Mouse (Mus musculus): ENCODE results near the gene Dpep3. TPM values are rescaled to one million over a fixed set of nuclear protein-coding genes. Genes with fewer than 3 reads are reported as not detected.
A peak's percentile ranks its signal among the peaks of the same experiment; 100 is the strongest.
"Not testable (repeated sequence)": the region's sequence is repeated elsewhere in the genome, so short reads cannot be mapped to it uniquely, and the experiment has no call there.

Gene Dpep3
- polyA plus RNA-seq, 1 experiment = not detected

DNA sequence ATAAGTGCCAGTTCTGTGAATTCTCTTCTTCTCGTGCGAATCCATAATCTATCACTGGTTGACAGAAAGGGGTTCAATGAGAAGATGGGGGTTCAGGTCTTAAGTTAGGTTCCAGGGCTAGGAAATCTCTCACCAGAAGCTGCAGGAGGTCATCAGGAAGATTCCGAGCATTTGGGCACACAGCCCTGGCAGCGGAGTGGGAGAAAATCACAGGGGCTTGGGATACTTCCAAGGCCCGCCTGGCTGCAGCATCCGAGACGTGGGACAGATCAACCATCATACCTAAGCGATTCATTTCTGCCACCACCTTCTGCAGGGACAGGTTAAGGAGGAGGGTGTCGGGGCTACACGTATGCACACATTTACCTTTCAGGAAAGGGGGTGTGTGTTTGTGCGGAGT lies 9.3 kb upstream of the Dpep3 start:
- H3K27ac ChIP-seq (ENCODE audit: insufficient read depth, low read length) = no peak overlapping the region
- H3K4me3 ChIP-seq (ENCODE audit: insufficient read depth, low read length) = no peak overlapping the region
- H3K4me1 ChIP-seq (ENCODE audit: control insufficient read depth, insufficient read depth, low read length) = no peaks in the 10 kb centered on the region
- TF ChIP-seq POLR2A (IDR thresholded peaks at IDR 0.05; ENCODE audit: low read depth, low read length) (no peak), CTCF (IDR thresholded peaks at IDR 0.05; ENCODE audit: borderline replicate concordance, insufficient read depth, low read length) (no peak)

GRCm38 (mm10) chr8:105983406-105983805 lies 4.2 kb upstream of the Dpep3 start:
- H3K4me3 ChIP-seq (ENCODE audit: insufficient read depth, low read length); H3K27ac ChIP-seq (ENCODE audit: insufficient read depth, low read length); H3K4me1 ChIP-seq (ENCODE audit: control insufficient read depth, insufficient read depth, low read length): not testable (repeated sequence)

DNA sequence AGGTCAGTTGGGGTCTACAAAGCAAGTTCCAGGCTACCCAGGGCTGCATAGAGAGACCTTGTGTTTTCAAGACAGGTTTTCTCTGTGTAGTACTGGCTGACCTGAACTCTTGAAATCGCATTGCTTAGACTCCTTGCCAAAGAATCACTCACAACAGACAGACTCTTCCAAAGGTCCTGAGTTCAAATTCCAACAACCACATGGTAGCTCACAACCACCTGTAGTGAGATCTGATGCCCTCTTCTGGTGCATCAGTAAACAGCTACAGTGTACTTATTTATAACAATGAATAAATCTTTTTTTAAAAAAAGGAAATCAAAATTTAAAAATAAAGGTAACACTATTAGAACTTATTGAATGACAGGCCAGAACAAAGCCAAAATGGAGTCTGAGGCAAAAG lies 1.9 kb upstream of the Dpep3 start:
- H3K27ac ChIP-seq (ENCODE audit: insufficient read depth, low read length) = no peak overlapping the region
- TF ChIP-seq CTCF (IDR thresholded peaks at IDR 0.05; ENCODE audit: borderline replicate concordance, insufficient read depth, low read length) = no peak
- no peak for TF ChIP-seq POLR2A (IDR thresholded peaks at IDR 0.05; ENCODE audit: low read depth, low read length)

GRCm38 (mm10) chr8:105975363-105975762 lies 3.9 kb downstream of the Dpep3 start:
- H3K27ac ChIP-seq (ENCODE audit: insufficient read depth, low read length) = no peak overlapping the region
- H3K4me3 ChIP-seq (ENCODE audit: insufficient read depth, low read length) = no peak overlapping the region
- no peaks in the 10 kb centered on the region for H3K4me1 ChIP-seq (ENCODE audit: control insufficient read depth, insufficient read depth, low read length)
- no peak for TF ChIP-seq CTCF (IDR thresholded peaks at IDR 0.05; ENCODE audit: borderline replicate concordance, insufficient read depth, low read length)
- no peak for TF ChIP-seq POLR2A (IDR thresholded peaks at IDR 0.05; ENCODE audit: low read depth, low read length)

More for the DNA sequence above, 1.9 kb upstream of the Dpep3 start:
- H3K4me1 ChIP-seq (ENCODE audit: control insufficient read depth, insufficient read depth, low read length) = no peaks in the 10 kb centered on the region
- H3K4me3 ChIP-seq (ENCODE audit: insufficient read depth, low read length) = no peak overlapping the region

DNA sequence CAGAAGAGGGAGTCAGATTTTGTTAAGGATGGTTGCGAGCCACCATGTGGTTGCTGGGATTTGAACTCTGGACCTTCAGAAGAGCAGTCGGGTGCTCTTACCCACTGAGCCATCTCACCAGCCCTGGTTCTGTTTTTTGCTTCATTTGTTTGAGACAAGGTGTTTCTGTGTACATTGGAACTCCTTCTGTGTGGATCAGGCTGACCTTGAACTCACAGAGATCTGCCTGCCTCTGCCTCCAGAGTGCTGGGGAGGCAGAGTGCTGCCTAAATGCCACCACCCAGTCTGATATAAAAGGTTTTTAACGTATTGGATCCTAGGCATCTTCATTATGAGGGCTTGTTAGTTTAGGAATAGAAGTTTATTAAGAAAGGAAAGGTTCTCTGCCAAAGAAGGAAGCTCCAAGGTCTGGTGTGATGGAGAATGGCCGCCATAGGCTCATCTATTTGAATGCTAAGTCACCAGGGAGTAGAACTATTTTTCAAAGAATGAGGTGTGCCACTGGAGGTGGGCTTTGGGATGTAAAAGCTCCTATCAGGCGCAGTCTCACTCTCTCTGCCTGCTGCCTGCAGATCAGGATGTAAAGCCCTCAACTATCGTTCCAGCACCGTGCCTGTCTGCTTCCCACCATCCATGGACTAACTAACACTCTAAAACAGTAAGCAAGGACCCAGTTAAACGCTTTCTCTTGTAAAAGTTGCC lies 8.1 kb downstream of the Dpep3 start:
- no peaks in the 10 kb centered on the region for H3K4me1 ChIP-seq (ENCODE audit: control insufficient read depth, insufficient read depth, low read length)
- H3K4me3 ChIP-seq (ENCODE audit: insufficient read depth, low read length) = no peak overlapping the region
- TF ChIP-seq POLR2A (IDR thresholded peaks at IDR 0.05; ENCODE audit: low read depth, low read length) (no peak), CTCF (IDR thresholded peaks at IDR 0.05; ENCODE audit: borderline replicate concordance, insufficient read depth, low read length) (no peak)
- no peak overlapping the region for H3K27ac ChIP-seq (ENCODE audit: insufficient read depth, low read length)

DNA sequence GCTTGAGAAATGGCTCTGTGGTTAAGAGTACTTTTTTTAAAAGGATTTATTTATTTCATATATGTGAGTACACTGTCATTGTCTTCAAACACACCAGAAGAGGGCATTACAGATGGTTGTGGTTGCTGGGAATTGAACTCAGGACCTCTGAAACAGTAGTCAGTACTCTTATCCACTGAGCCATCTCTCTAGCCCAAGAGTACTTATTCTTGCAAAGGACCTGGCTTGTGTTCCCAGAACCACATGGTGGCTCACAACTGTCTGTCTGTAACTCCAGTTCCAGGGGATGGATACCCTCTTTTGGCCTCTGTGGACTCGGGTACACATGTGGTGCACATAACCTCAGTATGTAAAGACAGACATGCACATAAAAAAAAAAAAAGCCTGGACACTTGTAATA lies 9.9 kb downstream of the Dpep3 start:
- Histone ChIP-seq H3K4me3 (ENCODE audit: insufficient read depth, low read length) (no peak overlapping the region), H3K27ac (ENCODE audit: insufficient read depth, low read length) (no peak overlapping the region), H3K4me1 (ENCODE audit: control insufficient read depth, insufficient read depth, low read length) (no peaks in the 10 kb centered on the region; the same call in 1 of the 2 replicates)
- TF ChIP-seq POLR2A (IDR thresholded peaks at IDR 0.05; ENCODE audit: low read depth, low read length) = no peak

GRCm38 (mm10) chr8:105966692-105967311 lies 12.4 kb downstream of the Dpep3 start:
- Histone ChIP-seq H3K27ac (ENCODE audit: insufficient read depth, low read length) (no peak overlapping the region), H3K4me1 (ENCODE audit: control insufficient read depth, insufficient read depth, low read length) (peaks cover 3% of the 10 kb centered on the region; the same call in 1 of the 2 replicates), H3K4me3 (ENCODE audit: insufficient read depth, low read length) (peak overlapping the region; percentile 36)
- TF ChIP-seq POLR2A (IDR thresholded peaks at IDR 0.05; ENCODE audit: low read depth, low read length) (no peak), CTCF (IDR thresholded peaks at IDR 0.05; ENCODE audit: borderline replicate concordance, insufficient read depth, low read length) (no peak)

- H3K4me3 ChIP-seq (ENCODE audit: insufficient read depth, low read length) = peak within 1 kb of the TSS; percentile 65
- peaks cover 3% of the 10 kb centered on the region; the same call in 1 of the 2 replicates for H3K4me1 ChIP-seq (ENCODE audit: control insufficient read depth, insufficient read depth, low read length)
- TF ChIP-seq CTCF (IDR thresholded peaks at IDR 0.05; ENCODE audit: borderline replicate concordance, insufficient read depth, low read length) = no peak
- TF ChIP-seq POLR2A (IDR thresholded peaks at IDR 0.05; ENCODE audit: low read depth, low read length) = peak; percentile 87
These were observed 13.3 kb downstream of the Dpep3 start, which contains the start of gene Slc12a4 for GRCm38 (mm10) chr8:105965905-105966341. TSS of gene Slc12a4 (minus strand) at chr8:105966097.

GRCm38 (mm10) chr8:105965266-105965904 lies 13.8 kb downstream of the Dpep3 start:
- TF ChIP-seq CTCF (IDR thresholded peaks at IDR 0.05; ENCODE audit: borderline replicate concordance, insufficient read depth, low read length) (no peak), POLR2A (IDR thresholded peaks at IDR 0.05; ENCODE audit: low read depth, low read length) (peak; percentile 51; the same call in 1 of the 2 replicates)
- Histone ChIP-seq H3K27ac (ENCODE audit: insufficient read depth, low read length) (peak overlapping the region; percentile 95), H3K4me1 (ENCODE audit: control insufficient read depth, insufficient read depth, low read length) (peaks cover 3% of the 10 kb centered on the region; the same call in 1 of the 2 replicates), H3K4me3 (ENCODE audit: insufficient read depth, low read length) (peak overlapping the region; percentile 65)

More at GRCm38 (mm10) chr8:105965905-105966341, 13.3 kb downstream of the Dpep3 start, which contains the start of gene Slc12a4:
- H3K27ac ChIP-seq (ENCODE audit: insufficient read depth, low read length) = peak within 1 kb of the TSS; percentile 95
